Mouse (Mus musculus) forebrain, embryonic 11.5 days (tissue): ENCODE data around the gene Tcerg1l. TPM values are rescaled to one million over a fixed set of nuclear protein-coding genes. Genes with fewer than 3 reads are reported as not detected.

Experiments
- ATAC-seq: fragments of 200-750 bp; cut with Nextera tagmentation; replicated peaks from 2 replicates; pipeline ENCODE4 v1.8.0; 2017; ENCODE audit warnings: moderate TSS enrichment; ENCODE audit not compliant: low FRiP score
- DNase-seq: peaks from one replicate; pipeline ENCODE4 v3.0.0-alpha.2; 2017; ENCODE audit warnings: low spot score
- H3K27ac ChIP-seq: fragments of 300-500 bp; sonication (generic); 2 replicates; pipeline ENCODE4 v1.5.1; 2014; ENCODE audit warnings: low read depth, low read length
- H3K27me3 ChIP-seq: fragments of 300-500 bp; sonication (generic); 2 replicates; pipeline ENCODE4 v1.6.1; 2014; ENCODE audit warnings: mild to moderate bottlenecking, low read length, mixed read lengths; ENCODE audit not compliant: control insufficient read depth, insufficient read depth
- H3K36me3 ChIP-seq: fragments of 300-500 bp; sonication (generic); 2 replicates; pipeline ENCODE4 v1.6.1; 2014; ENCODE audit warnings: mild to moderate bottlenecking, low read length, moderate library complexity, mixed read lengths; ENCODE audit not compliant: control insufficient read depth, insufficient read depth
- H3K4me1 ChIP-seq: fragments of 300-500 bp; sonication (generic); replicated peaks from 2 replicates; pipeline ENCODE4 v1.6.1; 2014; ENCODE audit warnings: low read length, mixed read lengths; ENCODE audit not compliant: control insufficient read depth, insufficient read depth
- H3K4me2 ChIP-seq: fragments of 300-500 bp; sonication (generic); 2 replicates; pipeline ENCODE4 v1.6.1; 2014; ENCODE audit warnings: low read depth, mild to moderate bottlenecking, low read length, moderate library complexity, mixed read lengths; ENCODE audit not compliant: severe bottlenecking
- H3K4me3 ChIP-seq: fragments of 300-500 bp; sonication (generic); 2 replicates; pipeline ENCODE4 v1.5.1; 2014; ENCODE audit warnings: low read depth, low read length
- H3K9ac ChIP-seq: fragments of 300-500 bp; sonication (generic); 2 replicates; pipeline ENCODE4 v1.6.1; 2014; ENCODE audit warnings: low read length
- H3K9me3 ChIP-seq: fragments of 300-500 bp; sonication (generic); 2 replicates; pipeline ENCODE4 v1.6.1; 2016; ENCODE audit warnings: low read length, mixed read lengths; ENCODE audit not compliant: control insufficient read depth
- WGBS: fragments of 180-500 bp; shearing (Covaris S2); extraction: QIAGEN DNeasy Blood & Tissue Kit; methylation state at CpG from one replicate; pipeline ENCODE4 v1.1.7; 2014; 5-methylcytosine and 5-hydroxymethylcytosine counted together
- polyA plus RNA-seq: library from polyadenylated mRNA; unstranded; fragments of >200 nt; fragmentation: Nextera tagmentation; extraction: Ambion mirVana; gene quantifications from 2 replicates; pipeline ENCODE4 v1.2.1, GENCODE M21; 2014

Tcerg1l gene
- polyA plus RNA-seq, 1 experiment from 2014 or later, result 2.4 TPM

DNA sequence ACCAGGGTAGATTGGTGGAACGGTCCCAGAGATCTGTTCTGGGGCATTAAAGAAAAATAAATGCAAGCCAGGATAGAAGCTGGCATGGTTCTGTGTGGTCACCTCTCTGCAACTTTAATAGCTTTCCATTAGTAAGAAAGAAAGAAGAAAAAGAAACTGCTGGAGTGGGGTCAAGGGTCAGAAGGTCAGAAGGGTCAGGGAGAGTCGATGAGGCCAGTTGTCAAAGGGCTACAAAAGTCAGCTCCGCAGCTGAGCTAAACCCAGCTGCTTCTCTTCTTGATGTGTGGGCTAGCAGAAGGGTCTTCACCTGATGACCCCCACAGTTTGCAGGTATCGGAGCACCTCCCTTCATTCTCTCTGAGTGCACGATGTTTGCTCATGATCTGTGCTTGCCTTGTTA, 59.6 kb downstream of the Tcerg1l start:
- Histone ChIP-seq H3K4me3 (no peak overlapping the region), H3K4me2 (no peak overlapping the region), H3K27ac (no peak overlapping the region), H3K36me3 (no peaks in the 10 kb centered on the region), H3K9ac (no peak overlapping the region), H3K27me3 (no peaks in the 10 kb centered on the region), H3K4me1 (no peaks in the 10 kb centered on the region), H3K9me3 (no peaks in the 10 kb centered on the region)
- 41% methylated on average over 5 of the region's 5 CpGs for WGBS
- DNase-seq (no peak), ATAC-seq (no peak)

DNA sequence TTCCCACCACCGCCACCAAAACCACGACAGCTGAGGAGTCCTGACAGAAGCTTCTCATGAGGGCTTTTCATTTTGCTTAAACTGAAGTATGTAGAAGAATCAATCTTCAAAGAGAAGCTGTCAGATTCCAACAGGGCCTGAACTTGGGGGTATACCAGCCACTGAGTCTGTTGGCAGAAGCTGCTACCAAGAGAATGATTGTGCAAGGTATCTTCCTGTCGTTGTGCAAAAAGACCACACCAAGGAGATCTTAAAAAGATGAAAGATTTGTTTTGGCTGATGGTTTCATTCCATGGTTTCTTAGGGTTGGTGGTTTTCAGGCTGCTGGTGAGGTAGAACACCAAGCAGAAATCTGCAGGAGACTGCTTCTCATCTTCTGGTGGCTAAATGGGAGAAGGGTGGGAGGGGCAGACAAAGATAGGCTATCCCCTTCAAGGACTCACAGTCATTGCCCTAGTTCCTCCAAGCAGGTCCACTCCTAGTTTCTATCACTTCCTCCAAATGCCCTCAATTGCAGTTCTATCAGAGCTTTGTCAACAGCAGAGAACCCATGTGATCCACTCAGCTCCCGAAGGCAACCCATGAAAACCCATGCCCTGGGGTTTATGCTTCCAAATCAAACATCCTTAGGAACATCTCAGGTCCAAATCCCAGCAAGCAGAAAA, 64.9 kb downstream of the Tcerg1l start:
- Histone ChIP-seq H3K9ac (no peak overlapping the region), H3K27ac (no peak overlapping the region), H3K36me3 (no peaks in the 10 kb centered on the region), H3K9me3 (no peaks in the 10 kb centered on the region), H3K4me3 (no peak overlapping the region), H3K27me3 (no peaks in the 10 kb centered on the region), H3K4me1 (no peaks in the 10 kb centered on the region), H3K4me2 (no peak overlapping the region)
- 85% methylated on average over 4 of the region's 4 CpGs for WGBS
- DNase-seq, result no peak
- ATAC-seq, result no peak

DNA sequence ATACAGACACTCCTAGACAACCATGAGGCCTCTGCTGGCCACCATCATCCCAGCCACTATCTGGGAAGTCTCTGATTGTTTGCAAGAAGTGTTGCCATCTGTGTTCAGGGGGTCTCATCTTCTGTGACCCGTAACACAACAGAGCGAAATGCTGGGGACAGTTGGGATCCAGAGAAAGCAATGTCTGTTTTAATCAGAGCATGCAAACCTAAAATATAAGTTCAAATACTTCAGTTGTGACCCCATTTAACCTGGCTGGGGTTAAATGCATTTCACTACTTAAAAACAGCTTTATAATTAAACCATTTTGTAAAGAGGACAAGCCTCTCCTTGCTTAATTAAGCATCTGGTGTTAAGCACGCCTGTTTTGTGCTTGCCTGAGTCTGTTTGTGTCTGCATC, 66.3 kb downstream of the Tcerg1l start:
- 71% methylated on average over 3 of the region's 3 CpGs for WGBS
- no peaks in the 10 kb centered on the region for H3K9me3 ChIP-seq
- no peaks in the 10 kb centered on the region for H3K4me1 ChIP-seq
- no peak overlapping the region for H3K4me3 ChIP-seq
- H3K36me3 ChIP-seq, result no peaks in the 10 kb centered on the region
- DNase-seq (no peak), ATAC-seq (no peak)
- H3K27me3 ChIP-seq, result no peaks in the 10 kb centered on the region
- H3K27ac ChIP-seq, result no peak overlapping the region
- H3K4me2 ChIP-seq, result no peak overlapping the region
- no peak overlapping the region for H3K9ac ChIP-seq

DNA sequence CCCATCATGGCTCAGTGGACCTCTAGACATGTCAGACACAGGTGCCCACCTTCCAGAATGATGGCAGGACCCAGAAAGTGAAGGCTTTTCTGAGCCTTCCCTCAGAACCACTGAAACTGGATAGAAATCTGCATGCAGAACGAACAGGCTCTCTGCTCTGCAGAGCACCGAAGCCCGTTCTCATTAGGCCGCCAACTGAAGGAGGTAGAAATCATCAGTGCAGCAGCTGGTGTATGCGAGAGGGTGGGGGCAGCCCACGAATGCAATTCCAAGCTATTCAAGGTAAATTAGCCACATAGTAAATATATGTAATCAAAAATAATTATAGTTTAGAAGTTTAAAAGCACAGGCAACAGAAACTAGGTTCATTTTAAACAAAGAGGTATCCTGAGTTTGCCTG, 68.9 kb downstream of the Tcerg1l start:
- Histone ChIP-seq H3K4me1 (no peaks in the 10 kb centered on the region), H3K9me3 (no peaks in the 10 kb centered on the region), H3K4me2 (no peak overlapping the region), H3K27me3 (no peaks in the 10 kb centered on the region), H3K36me3 (no peaks in the 10 kb centered on the region), H3K4me3 (no peak overlapping the region), H3K9ac (no peak overlapping the region), H3K27ac (no peak overlapping the region)
- DNase-seq (no peak), ATAC-seq (no peak)
- WGBS, result 80% methylated on average over 6 of the region's 6 CpGs

DNA sequence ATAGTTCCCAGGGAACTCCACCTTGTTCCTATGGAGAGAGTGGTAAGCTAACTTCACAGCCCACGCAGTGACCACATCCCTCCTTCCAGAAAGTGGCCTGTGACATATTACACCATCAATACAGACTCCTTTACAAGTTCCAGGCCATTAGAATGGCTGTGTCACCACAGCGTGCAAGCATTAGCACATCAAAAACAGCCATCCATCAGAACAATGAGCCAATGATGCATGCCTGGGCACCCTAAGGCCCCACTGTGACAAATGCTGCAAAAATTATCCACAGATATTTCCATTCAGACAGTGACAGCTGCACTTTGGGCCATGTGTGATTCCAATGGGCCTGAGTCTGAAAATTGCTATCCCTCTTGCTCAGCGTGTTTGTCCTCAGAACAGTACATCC, 70.8 kb downstream of the Tcerg1l start:
- DNase-seq, result no peak
- Histone ChIP-seq H3K4me2 (no peak overlapping the region), H3K4me1 (no peaks in the 10 kb centered on the region), H3K27ac (no peak overlapping the region), H3K9ac (no peak overlapping the region), H3K27me3 (no peaks in the 10 kb centered on the region), H3K9me3 (no peaks in the 10 kb centered on the region), H3K36me3 (no peaks in the 10 kb centered on the region), H3K4me3 (no peak overlapping the region)
- whole genome bisulfite sequencing, result 65% methylated on average over 3 of the region's 3 CpGs
- no peak for ATAC-seq

DNA sequence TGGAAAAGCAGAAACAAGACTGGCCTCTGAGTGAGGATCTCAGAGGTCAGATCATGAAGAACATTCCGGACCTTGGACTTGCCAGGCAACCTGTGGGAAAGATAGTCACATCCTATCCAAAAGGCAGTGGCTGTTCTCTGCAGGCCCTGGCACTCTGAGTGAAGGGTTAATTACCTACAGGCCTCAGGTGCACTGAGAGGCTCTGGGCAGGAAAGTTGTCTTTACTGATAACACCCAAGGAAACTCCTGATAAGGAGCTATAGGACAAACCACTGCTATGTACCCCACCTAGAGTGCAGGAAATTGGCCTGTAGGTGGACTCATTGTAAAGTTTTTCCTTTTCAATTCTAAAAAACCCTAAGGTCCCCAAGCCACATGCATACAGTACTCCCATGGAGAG, 83.8 kb downstream of the Tcerg1l start:
- H3K4me2 ChIP-seq, result no peak overlapping the region
- no peak overlapping the region for H3K4me3 ChIP-seq
- H3K9me3 ChIP-seq, result no peaks in the 10 kb centered on the region
- DNase-seq, result no peak
- H3K36me3 ChIP-seq, result no peaks in the 10 kb centered on the region
- H3K27me3 ChIP-seq, result no peaks in the 10 kb centered on the region
- no peak for ATAC-seq
- no peak overlapping the region for H3K27ac ChIP-seq
- H3K4me1 ChIP-seq, result no peaks in the 10 kb centered on the region
- 95% methylated on average over 1 of the region's 1 CpGs for WGBS
- no peak overlapping the region for H3K9ac ChIP-seq

DNA sequence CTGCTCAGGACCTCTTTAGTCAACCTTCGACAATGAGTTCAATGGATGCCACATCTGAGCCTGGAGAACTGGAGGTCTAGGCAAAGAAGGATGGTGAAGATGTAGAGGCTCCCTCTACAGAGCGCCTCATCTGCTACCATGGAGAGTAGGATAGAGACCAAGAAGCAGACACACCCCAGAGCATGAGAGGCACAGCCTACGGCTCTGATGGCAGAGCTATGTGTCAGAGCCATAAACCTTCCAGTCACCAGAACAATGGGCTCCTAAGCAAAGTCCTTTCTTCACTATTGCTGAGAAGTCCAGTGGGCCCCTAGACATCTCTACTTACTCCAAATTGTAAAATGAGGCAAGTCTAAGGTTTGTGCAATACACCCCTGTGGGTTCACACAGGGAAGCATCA, 91.4 kb downstream of the Tcerg1l start:
- Histone ChIP-seq H3K4me3 (no peak overlapping the region), H3K9me3 (no peaks in the 10 kb centered on the region), H3K4me2 (no peak overlapping the region), H3K27me3 (no peaks in the 10 kb centered on the region), H3K27ac (no peak overlapping the region), H3K4me1 (no peaks in the 10 kb centered on the region), H3K9ac (no peak overlapping the region), H3K36me3 (no peaks in the 10 kb centered on the region)
- 81% methylated on average over 3 of the region's 3 CpGs for WGBS
- DNase-seq (no peak), ATAC-seq (no peak)

DNA sequence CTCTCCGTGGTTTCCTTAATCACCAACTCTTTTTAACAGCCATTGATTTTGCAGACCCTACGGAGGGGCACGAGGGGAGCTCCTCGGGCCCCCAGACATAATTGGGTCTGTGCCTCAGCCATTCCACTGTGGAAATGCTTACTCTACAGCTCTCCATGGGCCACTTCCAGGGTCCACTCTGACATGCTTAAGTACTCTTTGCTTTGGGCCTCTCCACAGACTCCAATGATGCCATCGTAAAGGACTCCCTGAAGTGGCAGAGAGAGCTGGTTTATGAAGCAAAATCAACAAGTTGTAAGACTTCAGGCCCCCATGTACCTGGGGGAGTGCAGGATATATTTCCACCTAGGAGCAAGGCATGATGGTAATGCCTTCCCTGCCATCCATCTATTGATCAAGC, 112.7 kb downstream of the Tcerg1l start:
- DNase-seq, result no peak
- Histone ChIP-seq H3K27ac (no peak overlapping the region), H3K36me3 (no peaks in the 10 kb centered on the region), H3K4me2 (no peak overlapping the region), H3K4me3 (no peak overlapping the region), H3K4me1 (no peaks in the 10 kb centered on the region), H3K27me3 (no peaks in the 10 kb centered on the region), H3K9me3 (no peaks in the 10 kb centered on the region), H3K9ac (no peak overlapping the region)
- ATAC-seq, result no peak
- WGBS, result 87% methylated on average over 5 of the region's 5 CpGs

DNA sequence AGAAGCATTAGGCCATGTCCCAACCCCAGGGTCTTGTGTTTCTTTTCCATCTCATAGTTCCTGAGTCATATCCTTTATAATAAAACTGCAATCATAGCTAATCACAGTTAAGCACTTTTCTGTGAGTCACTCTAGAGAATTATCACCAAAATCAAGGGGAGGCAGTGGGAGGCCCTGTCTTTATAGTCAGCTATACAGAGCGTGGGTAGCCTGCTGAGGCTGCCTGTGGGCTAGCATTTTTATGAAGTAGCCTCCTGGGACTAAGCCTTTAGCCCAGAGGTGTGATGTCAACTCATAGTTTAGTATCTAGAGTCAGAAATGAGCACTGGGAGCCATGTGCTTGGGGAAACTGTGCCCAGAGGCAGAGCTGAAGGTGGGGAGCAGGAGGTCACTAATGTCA, 122.3 kb downstream of the Tcerg1l start:
- WGBS, result 80% methylated on average over 1 of the region's 1 CpGs
- Histone ChIP-seq H3K36me3 (no peaks in the 10 kb centered on the region), H3K4me2 (no peak overlapping the region), H3K9me3 (no peaks in the 10 kb centered on the region), H3K9ac (no peak overlapping the region), H3K4me1 (no peaks in the 10 kb centered on the region), H3K27ac (no peak overlapping the region), H3K27me3 (no peaks in the 10 kb centered on the region), H3K4me3 (no peak overlapping the region)
- no peak for ATAC-seq
- no peak for DNase-seq
